In genomic region chr12:38577141-38577540, GRCm38 (mm10) we compare ENCODE assay signal across 18 mouse cellular contexts.
"Had no signal": no experiment of that assay in that cellular context is flagged by ENCODE, and none has a peak within 500 bp of the region (broad histone marks: within the 10 kb centered on the region; RNA-seq: fewer than 3 reads in every experiment).

No protein-coding gene starts in this region.

- ATAC-seq: liver, postnatal 0 days; midbrain, embryonic 16.5 days had no signal

- H3K36me3 ChIP-seq: liver, embryonic 15.5 days; neural tube, embryonic 12.5 days had no signal

- H3K9ac ChIP-seq: liver, embryonic 15.5 days; liver, postnatal 0 days; neural tube, embryonic 12.5 days had no signal

- H3K27ac ChIP-seq: liver, embryonic 15.5 days; macrophage; neural tube, embryonic 12.5 days had no signal

- DNase-seq: liver, postnatal 0 days; lung, adult 2 months; lung, postnatal 10 days; midbrain, embryonic 14.5 days; retina, postnatal 1 day; right cerebral cortex, adult 18-20 months; right cerebral cortex, postnatal 25 days; right cerebral cortex, postnatal 4 days; spleen, adult 18-20 months; thymus, adult 18-20 months; thymus, postnatal 14 days; thymus, postnatal 36 days had no signal

- H3K4me1 ChIP-seq: liver, embryonic 15.5 days; megakaryocyte, embryonic 14.5 days; neural tube, embryonic 12.5 days had no signal

- H3K4me2 ChIP-seq: liver, embryonic 15.5 days; midbrain, embryonic 11.5 days; neural tube, embryonic 12.5 days had no signal

- H3K9me3 ChIP-seq: liver, embryonic 15.5 days; neural tube, embryonic 12.5 days had no signal

- H3K27me3 ChIP-seq: liver, embryonic 15.5 days; megakaryocyte, embryonic 14.5 days; neural tube, embryonic 12.5 days had no signal

- H3K4me3 ChIP-seq: liver, embryonic 15.5 days; megakaryocyte, embryonic 14.5 days; neural tube, embryonic 12.5 days had no signal
